Mouse (Mus musculus) ovary, postnatal 14 days (tissue): ENCODE data around the gene Etfrf1.

Source experiments
- DNase-seq: peaks from one replicate; pipeline ENCODE4 v3.0.0; 2022; ENCODE audit warnings: low spot score

The Etfrf1 gene

GRCm38 (mm10) chr6:145226296-145226695, 15.4 kb downstream of the Etfrf1 start:
- DNase-seq = no peak

- no peak for DNase-seq
Observed at GRCm38 (mm10) chr6:145234391-145234790, 23.5 kb downstream of the Etfrf1 start.

GRCm38 (mm10) chr6:145235367-145235766, 24.4 kb downstream of the Etfrf1 start:
- no peak for DNase-seq

GRCm38 (mm10) chr6:145237148-145237547, 26.2 kb downstream of the Etfrf1 start:
- no peak for DNase-seq

- DNase-seq = no peak
Observed at GRCm38 (mm10) chr6:145240285-145240684, 29.4 kb downstream of the Etfrf1 start.

- DNase-seq = no peak
Observed at GRCm38 (mm10) chr6:145242521-145242920, 31.6 kb downstream of the Etfrf1 start.

GRCm38 (mm10) chr6:145246841-145247240, 35.9 kb downstream of the Etfrf1 start:
- DNase-seq = no peak

- DNase-seq = no peak
Observed at GRCm38 (mm10) chr6:145247886-145248285, 37.0 kb downstream of the Etfrf1 start.

- peak; percentile 12 for DNase-seq
Observed at GRCm38 (mm10) chr6:145249291-145250184, 38.6 kb downstream of the Etfrf1 start.

- peak; percentile 85 for DNase-seq
Observed at GRCm38 (mm10) chr6:145250185-145250791, 39.4 kb downstream of the Etfrf1 start, which contains the start of gene Kras. Kras (minus strand) TSS chr6:145250239.

GRCm38 (mm10) chr6:145250820-145251219, 39.9 kb downstream of the Etfrf1 start:
- no peak for DNase-seq

GRCm38 (mm10) chr6:145255952-145256700, 45.2 kb downstream of the Etfrf1 start:
- DNase-seq = no peak

GRCm38 (mm10) chr6:145256701-145257073, 45.8 kb downstream of the Etfrf1 start:
- no peak for DNase-seq

- DNase-seq = no peak
Observed at GRCm38 (mm10) chr6:145262314-145262713, 51.4 kb downstream of the Etfrf1 start.
